Mouse (Mus musculus) limb, embryonic 10.5 days (tissue): ENCODE results near the gene Mthfsd. TPM values are rescaled to one million over a fixed set of nuclear protein-coding genes. Genes with fewer than 3 reads are reported as not detected.

ENCODE experiments used
- DNase-seq: peaks from one replicate; pipeline ENCODE4 v3.0.0-alpha.2; 2017; ENCODE audit warnings: low spot score
- H3K27ac ChIP-seq: fragments of 300-500 bp; sonication (generic); 2 replicates; pipeline ENCODE4 v1.5.1; 2016; ENCODE audit warnings: mild to moderate bottlenecking
- H3K27me3 ChIP-seq: fragments of 300-500 bp; sonication (generic); 2 replicates; pipeline ENCODE4 v1.6.1; 2016; ENCODE audit warnings: low read depth, mild to moderate bottlenecking; ENCODE audit not compliant: poor library complexity, severe bottlenecking
- H3K36me3 ChIP-seq: fragments of 300-500 bp; sonication (generic); 2 replicates; pipeline ENCODE4 v1.6.1; 2016; ENCODE audit warnings: mild to moderate bottlenecking, moderate library complexity
- H3K4me1 ChIP-seq: fragments of 300-500 bp; sonication (generic); 2 replicates; pipeline ENCODE4 v1.6.1; 2016
- H3K4me3 ChIP-seq: fragments of 300-500 bp; sonication (generic); 2 replicates; pipeline ENCODE4 v1.5.1; 2016; ENCODE audit warnings: mild to moderate bottlenecking, moderate library complexity
- H3K9me3 ChIP-seq: fragments of 300-500 bp; sonication (generic); replicated peaks from 2 replicates; pipeline ENCODE4 v1.6.1; 2016; ENCODE audit warnings: mild to moderate bottlenecking
- WGBS: fragments of 180-500 bp; shearing (Covaris S2); methylation state at CpG from one replicate; pipeline ENCODE4 v1.1.7; 2016; 5-methylcytosine and 5-hydroxymethylcytosine counted together
- polyA plus RNA-seq: library from polyadenylated mRNA; unstranded; fragments of >200 nt; fragmentation: Nextera tagmentation; extraction: Ambion mirVana; gene quantifications from 2 replicates; pipeline ENCODE4 v1.2.1, GENCODE M21; 2016

Gene Mthfsd
- polyA plus RNA-seq, 1 experiment from 2014 or later = 67.6 TPM

- peaks cover 53% of the 10 kb centered on the region for H3K4me1 ChIP-seq
- DNase-seq = peak; percentile 88
- H3K27me3 ChIP-seq = peaks cover 100% of the 10 kb centered on the region
- peak overlapping the region; percentile 78 for H3K27ac ChIP-seq
- H3K4me3 ChIP-seq = peak overlapping the region; percentile 65
- WGBS = under 1% methylated on average over 89 of the region's 89 CpGs
- H3K9me3 ChIP-seq = no peaks in the 10 kb centered on the region
- no peaks in the 10 kb centered on the region for H3K36me3 ChIP-seq
Observed at GRCm38 (mm10) chr8:121083093-121083935, 24.9 kb downstream of the Mthfsd start.

DNA sequence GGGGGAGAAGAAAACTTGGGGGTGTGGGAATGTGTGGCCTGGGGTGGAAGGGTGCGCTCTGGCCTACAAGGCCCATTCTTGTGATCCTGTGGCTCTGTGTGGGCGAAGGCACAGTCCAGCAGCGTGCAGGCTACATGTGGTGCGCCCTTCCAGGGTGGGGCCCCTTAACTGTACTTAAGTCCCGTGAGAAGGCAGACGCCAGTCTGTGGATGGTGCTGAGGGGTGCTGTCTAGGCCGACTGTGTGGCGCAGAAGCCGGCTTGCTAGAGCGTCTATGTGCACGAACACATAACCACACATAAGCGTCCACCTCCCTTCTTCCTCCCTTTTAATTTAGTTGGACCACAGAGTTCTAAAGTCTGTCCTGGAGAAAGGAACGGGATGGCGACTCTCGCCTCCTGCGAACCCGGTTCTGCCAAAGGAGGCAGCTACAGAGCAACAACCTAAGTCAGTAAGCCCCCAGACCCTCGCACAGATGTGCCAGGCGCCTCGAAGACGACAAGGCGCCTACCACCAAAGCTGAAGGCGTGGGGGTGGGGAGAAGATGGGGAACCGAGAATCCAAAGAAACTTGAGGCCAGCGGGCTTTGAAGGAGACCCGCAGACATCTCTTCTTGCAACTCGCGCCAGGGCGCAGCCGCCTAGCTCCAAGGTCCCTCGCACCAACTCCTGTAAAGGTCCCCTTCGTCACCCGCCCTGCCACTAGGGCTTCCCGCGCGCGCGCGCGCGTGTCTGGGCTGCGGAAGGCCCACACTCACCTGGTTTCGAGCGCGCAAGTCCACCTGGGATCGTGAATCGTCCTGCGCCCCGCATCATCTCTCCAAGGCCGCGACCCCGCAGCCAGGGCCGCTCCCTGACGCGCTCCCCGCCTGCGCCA is 25.7 kb downstream of the Mthfsd start:
- Histone ChIP-seq H3K36me3 (no peaks in the 10 kb centered on the region), H3K27ac (peak overlapping the region; percentile 78), H3K9me3 (no peaks in the 10 kb centered on the region), H3K4me3 (peak overlapping the region; percentile 65), H3K4me1 (peaks cover 53% of the 10 kb centered on the region), H3K27me3 (peaks cover 100% of the 10 kb centered on the region)
- WGBS = 1% methylated on average over 57 of the region's 57 CpGs
- DNase-seq = peak; percentile 74

- H3K9me3 ChIP-seq = no peaks in the 10 kb centered on the region
- H3K27me3 ChIP-seq = peaks cover 100% of the 10 kb centered on the region
- no peak overlapping the region for H3K4me3 ChIP-seq
- no peak overlapping the region for H3K27ac ChIP-seq
- peak; percentile 39 for DNase-seq
- WGBS = 2% methylated on average over 7 of the region's 7 CpGs
- no peaks in the 10 kb centered on the region for H3K36me3 ChIP-seq
- H3K4me1 ChIP-seq = peaks cover 53% of the 10 kb centered on the region
Observed at GRCm38 (mm10) chr8:121081398-121081797, 26.8 kb downstream of the Mthfsd start.

DNA sequence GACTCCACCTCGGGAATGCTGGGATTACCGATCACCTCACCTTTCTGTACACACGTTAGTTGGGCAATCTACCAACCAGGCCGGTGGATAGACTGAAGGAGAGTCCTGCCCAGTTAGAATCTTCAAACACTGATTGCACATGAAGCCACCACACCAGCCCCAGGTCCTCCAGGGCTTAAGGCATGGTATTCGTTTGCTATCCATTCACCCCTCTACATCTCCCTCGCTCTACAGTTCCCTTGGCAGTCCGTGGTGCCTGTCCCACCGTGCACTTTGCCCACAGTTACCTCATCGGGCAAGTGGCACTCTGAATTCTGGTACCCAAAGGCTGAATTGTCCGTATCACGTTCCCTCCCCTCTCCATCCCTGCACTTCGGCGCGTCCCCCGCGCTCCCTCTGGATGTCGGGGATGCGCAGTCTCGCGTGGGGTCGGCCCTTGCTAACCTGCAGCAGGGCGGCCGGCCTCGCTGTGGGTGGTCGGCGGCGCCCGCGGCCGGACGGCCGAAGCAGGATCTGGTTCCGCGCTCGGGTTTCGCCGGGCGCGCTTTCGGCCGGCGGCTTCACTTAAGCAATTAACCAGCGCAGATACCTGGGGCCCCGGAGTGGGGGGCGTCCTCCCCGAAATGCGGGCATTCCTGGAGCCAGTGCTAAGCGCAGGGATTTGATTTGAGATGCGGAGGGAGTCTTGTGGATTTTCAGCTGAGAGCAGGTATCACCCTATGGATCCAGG is 27.7 kb downstream of the Mthfsd start:
- under 1% methylated on average over 49 of the region's 49 CpGs for WGBS
- DNase-seq = peak; percentile 67
- Histone ChIP-seq H3K36me3 (no peaks in the 10 kb centered on the region), H3K27me3 (peaks cover 100% of the 10 kb centered on the region), H3K9me3 (no peaks in the 10 kb centered on the region), H3K4me3 (peak overlapping the region; percentile 21), H3K27ac (no peak overlapping the region), H3K4me1 (peaks cover 53% of the 10 kb centered on the region)

- Histone ChIP-seq H3K36me3 (no peaks in the 10 kb centered on the region), H3K9me3 (no peaks in the 10 kb centered on the region), H3K27ac (no peak overlapping the region), H3K4me1 (peaks cover 48% of the 10 kb centered on the region), H3K4me3 (no peak overlapping the region), H3K27me3 (peaks cover 100% of the 10 kb centered on the region)
- peak; percentile 54 for DNase-seq
- 4% methylated on average over 12 of the region's 12 CpGs for WGBS
Observed at GRCm38 (mm10) chr8:121079944-121080343, 28.2 kb downstream of the Mthfsd start.

DNA sequence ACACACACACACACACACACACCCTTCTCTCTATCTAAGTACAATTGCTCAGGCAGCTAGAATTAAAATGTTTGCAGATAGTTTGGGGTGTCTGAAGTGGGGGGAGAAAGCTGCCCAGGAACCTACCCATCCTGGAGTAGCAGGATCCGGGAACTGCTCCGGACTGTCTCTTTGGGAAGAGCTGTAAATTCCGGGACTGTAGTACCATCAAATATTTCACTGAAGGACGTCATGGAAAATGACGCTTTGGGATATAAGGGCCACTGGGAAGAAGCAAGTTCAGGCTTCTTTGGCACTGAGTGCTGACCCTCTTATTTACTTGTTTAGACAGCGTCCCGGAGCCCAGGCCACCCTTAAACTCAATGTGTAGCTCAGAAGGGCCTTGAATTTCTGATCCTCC is 29.0 kb downstream of the Mthfsd start:
- Histone ChIP-seq H3K36me3 (no peaks in the 10 kb centered on the region), H3K4me1 (peaks cover 47% of the 10 kb centered on the region), H3K27me3 (peaks cover 100% of the 10 kb centered on the region), H3K27ac (no peak overlapping the region), H3K4me3 (no peak overlapping the region), H3K9me3 (no peaks in the 10 kb centered on the region)
- 1% methylated on average over 7 of the region's 7 CpGs for WGBS
- peak; percentile 38 for DNase-seq

GRCm38 (mm10) chr8:121078721-121079120 is 29.5 kb downstream of the Mthfsd start:
- H3K27me3 ChIP-seq = peaks cover 100% of the 10 kb centered on the region
- H3K4me1 ChIP-seq = peaks cover 47% of the 10 kb centered on the region
- H3K27ac ChIP-seq = no peak overlapping the region
- 7% methylated on average over 14 of the region's 14 CpGs for WGBS
- H3K9me3 ChIP-seq = no peaks in the 10 kb centered on the region
- peak; percentile 42 for DNase-seq
- no peak overlapping the region for H3K4me3 ChIP-seq
- no peaks in the 10 kb centered on the region for H3K36me3 ChIP-seq

GRCm38 (mm10) chr8:121076555-121076954 is 31.6 kb downstream of the Mthfsd start:
- Histone ChIP-seq H3K9me3 (no peaks in the 10 kb centered on the region), H3K4me1 (peaks cover 42% of the 10 kb centered on the region), H3K27ac (no peak overlapping the region), H3K4me3 (no peak overlapping the region), H3K36me3 (no peaks in the 10 kb centered on the region), H3K27me3 (peaks cover 100% of the 10 kb centered on the region)
- peak; percentile 40 for DNase-seq
- WGBS = 13% methylated on average over 7 of the region's 7 CpGs

DNA sequence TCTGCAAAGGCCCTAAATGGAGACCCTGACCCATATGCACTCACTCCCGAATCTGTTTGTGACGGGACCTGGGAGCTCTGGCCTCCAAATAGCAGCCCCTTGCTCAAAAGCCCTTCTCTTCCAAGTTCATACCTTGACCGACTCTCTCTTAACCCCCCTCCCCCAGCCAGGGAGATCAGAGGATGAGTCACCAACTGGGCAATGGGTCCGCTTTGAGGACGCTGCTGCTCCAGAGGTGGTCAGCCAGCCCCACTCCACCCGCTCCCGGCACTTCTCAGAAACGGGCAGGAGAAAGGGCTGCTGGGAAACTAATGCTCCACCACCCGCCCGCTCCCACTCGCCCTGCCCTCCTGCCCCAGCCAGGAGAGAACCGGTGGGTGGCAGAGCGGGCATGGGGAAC is 32.3 kb downstream of the Mthfsd start:
- H3K36me3 ChIP-seq = no peaks in the 10 kb centered on the region
- H3K4me1 ChIP-seq = peaks cover 42% of the 10 kb centered on the region
- peak; percentile 48 for DNase-seq
- 3% methylated on average over 13 of the region's 13 CpGs for WGBS
- no peak overlapping the region for H3K4me3 ChIP-seq
- peaks cover 100% of the 10 kb centered on the region for H3K27me3 ChIP-seq
- H3K27ac ChIP-seq = no peak overlapping the region
- H3K9me3 ChIP-seq = no peaks in the 10 kb centered on the region

DNA sequence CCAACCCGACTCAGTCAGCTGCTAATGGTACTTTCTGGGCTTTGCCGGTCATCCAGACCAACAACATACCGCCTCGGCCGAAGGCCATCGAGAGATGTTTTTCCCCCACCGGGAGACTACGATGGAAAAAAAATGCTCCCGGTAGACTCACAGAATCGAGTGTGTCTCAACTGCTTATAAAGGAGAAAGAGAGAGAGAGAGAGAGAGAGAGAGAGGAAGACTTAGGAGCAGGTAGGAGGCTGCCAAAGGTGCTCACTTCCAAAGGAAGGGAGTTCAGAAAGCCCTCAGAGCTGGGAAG is 33.4 kb downstream of the Mthfsd start:
- peaks cover 43% of the 10 kb centered on the region for H3K4me1 ChIP-seq
- under 1% methylated on average over 10 of the region's 10 CpGs for WGBS
- H3K9me3 ChIP-seq = no peaks in the 10 kb centered on the region
- no peak overlapping the region for H3K27ac ChIP-seq
- no peaks in the 10 kb centered on the region for H3K36me3 ChIP-seq
- H3K27me3 ChIP-seq = peaks cover 100% of the 10 kb centered on the region
- no peak for DNase-seq
- no peak overlapping the region for H3K4me3 ChIP-seq

DNA sequence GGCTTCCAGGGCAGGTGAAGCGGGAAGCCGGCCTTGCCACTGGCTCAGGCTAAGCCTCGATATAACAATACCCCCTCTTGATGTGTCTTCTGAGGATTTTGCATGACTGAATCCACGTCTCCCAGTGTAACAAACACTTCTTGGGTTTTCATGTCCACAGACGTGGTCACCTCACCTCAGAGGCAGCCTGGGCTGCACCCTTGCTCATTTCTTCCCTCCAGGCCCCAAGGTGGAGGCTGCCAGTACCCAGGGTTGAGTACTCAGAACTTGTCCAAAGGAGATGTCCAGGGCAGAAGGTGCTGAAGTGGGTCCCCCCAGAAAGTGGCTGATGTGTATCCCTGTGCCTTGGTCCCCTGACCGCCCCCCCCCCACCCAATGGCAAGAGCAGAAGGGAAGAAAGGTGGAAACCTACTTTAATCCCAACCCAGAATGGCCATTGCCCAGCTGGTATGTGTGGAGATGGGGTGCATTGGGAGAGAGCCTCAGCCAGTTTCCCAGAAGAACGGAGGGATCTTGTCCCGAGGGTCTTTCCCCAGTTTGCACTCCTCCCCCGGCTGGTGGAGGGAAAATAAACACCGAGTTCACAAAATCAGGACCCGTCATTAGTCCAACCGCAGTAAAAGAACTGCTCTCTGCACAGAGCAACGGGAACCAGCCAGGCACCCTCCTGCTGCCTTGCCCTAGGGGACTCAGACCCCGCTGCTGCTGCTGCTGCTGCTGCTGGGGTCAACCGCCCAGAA is 33.9 kb downstream of the Mthfsd start:
- H3K4me3 ChIP-seq = peak overlapping the region; percentile 34; the same call in 1 of the 2 replicates
- H3K9me3 ChIP-seq = no peaks in the 10 kb centered on the region
- WGBS = 3% methylated on average over 15 of the region's 15 CpGs
- H3K36me3 ChIP-seq = no peaks in the 10 kb centered on the region
- peaks cover 43% of the 10 kb centered on the region for H3K4me1 ChIP-seq
- DNase-seq = peak; percentile 62
- no peak overlapping the region for H3K27ac ChIP-seq
- peaks cover 100% of the 10 kb centered on the region for H3K27me3 ChIP-seq
